Comparison of ENCODE assay signal across 9 mouse cellular contexts in the genomic region with DNA sequence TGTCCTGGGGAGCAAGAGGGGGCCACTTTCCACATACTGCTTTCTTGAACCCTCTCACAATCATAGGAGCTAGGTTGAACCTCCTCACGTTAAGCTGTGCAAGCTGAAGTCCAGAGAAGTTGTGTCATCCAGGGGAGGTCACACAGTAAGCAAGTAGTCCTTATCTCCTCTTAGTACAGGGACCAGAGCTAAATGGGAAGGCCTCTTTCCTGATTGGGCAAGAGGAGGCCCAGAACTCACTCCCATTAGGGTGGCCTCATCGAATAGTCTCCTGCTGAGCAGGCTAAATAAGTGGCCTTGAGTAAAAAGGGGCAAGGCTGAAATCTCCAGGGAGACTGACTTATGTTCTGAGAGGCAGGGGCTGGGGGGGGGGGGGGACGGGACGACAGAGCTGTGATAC.
DNase-seq lines count a peak whose midpoint lies in the region; ATAC-seq and TF ChIP-seq lines count a peak whose summit lies in the region.
"Had no signal": no experiment of that assay in that cellular context is flagged by ENCODE, and none has a peak within 500 bp of the region (broad histone marks: within the 10 kb centered on the region; RNA-seq: fewer than 3 reads in every experiment).

No protein-coding gene starts in this region.

- no peaks in the 10 kb centered on the region for H3K27me3 ChIP-seq in heart, postnatal 0 days (ENCODE audit: control insufficient read depth, insufficient read depth, low read length)
- H3K27me3 ChIP-seq in heart, embryonic 12.5 days (replicated peaks), result no peaks in the 10 kb centered on the region
- no peaks in the 10 kb centered on the region for H3K27me3 ChIP-seq in ES-Bruce4 (ENCODE audit: control insufficient read depth, insufficient read depth, low read length, poor library complexity, severe bottlenecking)
- H3K27me3 ChIP-seq in liver, embryonic 16.5 days (ENCODE audit: control insufficient read depth, insufficient read depth, low read depth, low read length), result no peaks in the 10 kb centered on the region
- H3K27me3 ChIP-seq in forebrain, postnatal 0 days (ENCODE audit: insufficient read depth, low read length), result no peaks in the 10 kb centered on the region
- H3K27me3 ChIP-seq in thymus, adult 2 months (ENCODE audit: control insufficient read depth, insufficient read depth, low read length), result no peaks in the 10 kb centered on the region
- H3K27me3 ChIP-seq: neural tube, embryonic 12.5 days had no signal

- TF ChIP-seq POLR2A in ES-Bruce4 (IDR thresholded peaks at IDR 0.05; ENCODE audit: insufficient read depth, low read length), result no peak
- TF ChIP-seq POLR2A in thymus, adult 2 months (IDR thresholded peaks at IDR 0.05; ENCODE audit: control insufficient read depth, extremely low read depth, insufficient read depth, low read length, poor library complexity), result no peak

- no peak for TF ChIP-seq EP300 in heart, postnatal 0 days (IDR thresholded peaks at IDR 0.05; ENCODE audit: low read depth)
- no peak for TF ChIP-seq EP300 in ES-Bruce4 (IDR thresholded peaks at IDR 0.05; ENCODE audit: insufficient read depth, low read depth, low read length)

- H3K4me2 ChIP-seq in heart, postnatal 0 days (ENCODE audit: low read depth, low read length), result no peak overlapping the region
- H3K4me2 ChIP-seq in heart, embryonic 12.5 days, result no peak overlapping the region
- H3K4me2 ChIP-seq in liver, embryonic 16.5 days (ENCODE audit: low read depth, low read length), result no peak overlapping the region
- no peak overlapping the region for H3K4me2 ChIP-seq in forebrain, postnatal 0 days (ENCODE audit: low read depth)
- H3K4me2 ChIP-seq: neural tube, embryonic 12.5 days had no signal

- no peak for ATAC-seq in heart, postnatal 0 days (ENCODE audit: insufficient read depth, low read depth)
- no peak for ATAC-seq in heart, embryonic 12.5 days (ENCODE audit: insufficient number of reproducible peaks, low FRiP score)
- ATAC-seq in liver, embryonic 16.5 days (ENCODE audit: low read depth), result peak; percentile 53; the same call in 1 of the 2 replicates
- ATAC-seq in forebrain, postnatal 0 days, result no peak

- no peak overlapping the region for H3K4me3 ChIP-seq in heart, postnatal 0 days (ENCODE audit: low read depth, low read length)
- no peak overlapping the region for H3K4me3 ChIP-seq in heart, embryonic 12.5 days
- H3K4me3 ChIP-seq in ES-Bruce4 (ENCODE audit: low read depth, low read length), result no peak overlapping the region
- H3K4me3 ChIP-seq in liver, embryonic 16.5 days (ENCODE audit: low read depth, low read length), result no peak overlapping the region
- no peak overlapping the region for H3K4me3 ChIP-seq in forebrain, postnatal 0 days (ENCODE audit: low read depth, low read length)
- no peak overlapping the region for H3K4me3 ChIP-seq in thymus, adult 2 months (ENCODE audit: control insufficient read depth, insufficient read depth, low read length)
- H3K4me3 ChIP-seq: forebrain, embryonic 10.5 days; neural tube, embryonic 12.5 days had no signal

- no peaks in the 10 kb centered on the region for H3K36me3 ChIP-seq in heart, postnatal 0 days (replicated peaks; ENCODE audit: control insufficient read depth, insufficient read depth, low read length)
- no peaks in the 10 kb centered on the region for H3K36me3 ChIP-seq in heart, embryonic 12.5 days
- H3K36me3 ChIP-seq in ES-Bruce4 (ENCODE audit: control insufficient read depth, insufficient read depth, low read length, poor library complexity, severe bottlenecking), result no peaks in the 10 kb centered on the region
- H3K36me3 ChIP-seq in liver, embryonic 16.5 days (ENCODE audit: control insufficient read depth, insufficient read depth), result no peaks in the 10 kb centered on the region
- no peaks in the 10 kb centered on the region for H3K36me3 ChIP-seq in forebrain, postnatal 0 days (ENCODE audit: insufficient read depth)
- no peaks in the 10 kb centered on the region for H3K36me3 ChIP-seq in thymus, adult 2 months (ENCODE audit: control insufficient read depth, insufficient read depth, low read length)
- H3K36me3 ChIP-seq: forebrain, embryonic 10.5 days; neural tube, embryonic 12.5 days had no signal

- TF ChIP-seq CTCF in heart, postnatal 0 days (IDR thresholded peaks at IDR 0.05; ENCODE audit: low read depth), result no peak
- TF ChIP-seq CTCF in ES-Bruce4 (IDR thresholded peaks at IDR 0.05; ENCODE audit: low read depth, low read length), result no peak
- no peak for TF ChIP-seq CTCF in forebrain, postnatal 0 days (IDR thresholded peaks at IDR 0.05; ENCODE audit: low read depth)
- no peak for TF ChIP-seq CTCF in thymus, adult 2 months (IDR thresholded peaks at IDR 0.05; ENCODE audit: borderline replicate concordance, control insufficient read depth, extremely low read depth, insufficient read depth, low read length, poor library complexity)

- WGBS in heart, postnatal 0 days, result 32% methylated on average over 2 of the region's 4 CpGs
- WGBS in heart, embryonic 12.5 days, result 27% methylated on average over 4 of the region's 4 CpGs
- 9% methylated on average over 3 of the region's 4 CpGs for WGBS in liver, embryonic 16.5 days (ENCODE audit: insufficient replicate concordance)
- WGBS in forebrain, postnatal 0 days, result 19% methylated on average over 4 of the region's 4 CpGs
- WGBS in thymus, adult 2 months, result 77% methylated on average over 4 of the region's 4 CpGs

- no peak overlapping the region for H3K9ac ChIP-seq in heart, postnatal 0 days (replicated peaks; ENCODE audit: low read depth, low read length)
- H3K9ac ChIP-seq in heart, embryonic 12.5 days, result no peak overlapping the region
- H3K9ac ChIP-seq in ES-Bruce4 (ENCODE audit: low read depth, poor library complexity, severe bottlenecking), result no peak overlapping the region
- H3K9ac ChIP-seq in liver, embryonic 16.5 days (ENCODE audit: low read depth, low read length), result no peak overlapping the region
- H3K9ac ChIP-seq in forebrain, postnatal 0 days, result no peak overlapping the region
- H3K9ac ChIP-seq: neural tube, embryonic 12.5 days had no signal

- H3K4me1 ChIP-seq in heart, postnatal 0 days (ENCODE audit: control insufficient read depth, insufficient read depth), result peaks cover 36% of the 10 kb centered on the region
- peaks cover 30% of the 10 kb centered on the region for H3K4me1 ChIP-seq in heart, embryonic 12.5 days (replicated peaks)
- H3K4me1 ChIP-seq in ES-Bruce4 (ENCODE audit: control insufficient read depth, insufficient read depth, low read length), result peaks cover 13% of the 10 kb centered on the region
- H3K4me1 ChIP-seq in liver, embryonic 16.5 days (ENCODE audit: control insufficient read depth, low read depth, low read length), result no peaks in the 10 kb centered on the region; the same call in 1 of the 2 replicates
- no peaks in the 10 kb centered on the region for H3K4me1 ChIP-seq in forebrain, postnatal 0 days (ENCODE audit: insufficient read depth)
- peaks cover 8% of the 10 kb centered on the region for H3K4me1 ChIP-seq in thymus, adult 2 months (replicated peaks; ENCODE audit: control insufficient read depth, insufficient read depth, low read length)

- no peak for DNase-seq in heart, postnatal 0 days (ENCODE audit: low spot score)
- DNase-seq in adrenal gland, postnatal 14 days, result peak; percentile 39
- DNase-seq in forebrain, postnatal 0 days, result no peak
- DNase-seq in thymus, adult 2 months, result no peak

- H3K27ac ChIP-seq in heart, postnatal 0 days (ENCODE audit: low read depth), result 0 out of 2 replicates have a peak overlapping the region, but pooled peaks have one; percentile 0
- no peak overlapping the region for H3K27ac ChIP-seq in heart, embryonic 12.5 days (ENCODE audit: poor library complexity, severe bottlenecking)
- peak overlapping the region; percentile 10; the same call in 1 of the 2 replicates for H3K27ac ChIP-seq in ES-Bruce4 (ENCODE audit: insufficient read depth, low read length)
- H3K27ac ChIP-seq in liver, embryonic 16.5 days (ENCODE audit: low read length), result no peak overlapping the region
- H3K27ac ChIP-seq in forebrain, postnatal 0 days (ENCODE audit: low read depth, low read length), result no peak overlapping the region
- no peak overlapping the region for H3K27ac ChIP-seq in thymus, adult 2 months (ENCODE audit: control insufficient read depth, insufficient read depth, low read length)
- H3K27ac ChIP-seq: neural tube, embryonic 12.5 days had no signal

- no peaks in the 10 kb centered on the region for H3K9me3 ChIP-seq in heart, postnatal 0 days (replicated peaks; ENCODE audit: control insufficient read depth, low read length)
- H3K9me3 ChIP-seq in heart, embryonic 12.5 days (replicated peaks), result no peaks in the 10 kb centered on the region
- H3K9me3 ChIP-seq in ES-Bruce4 (replicated peaks; ENCODE audit: control insufficient read depth, insufficient read depth, low read length, poor library complexity, severe bottlenecking), result no peaks in the 10 kb centered on the region
- no peaks in the 10 kb centered on the region for H3K9me3 ChIP-seq in liver, embryonic 16.5 days (replicated peaks; ENCODE audit: control insufficient read depth, low read length)
- H3K9me3 ChIP-seq in forebrain, postnatal 0 days (ENCODE audit: low read length), result no peaks in the 10 kb centered on the region
- H3K9me3 ChIP-seq: forebrain, embryonic 10.5 days; neural tube, embryonic 12.5 days had no signal

Comparison
In these comparisons a context has a peak if more than half of its experiments do, and no peak if none do; other contexts are left out.
1. H3K27ac ChIP-seq: peak in heart, postnatal 0 days (single experiment) and ES-Bruce4 (single experiment); none in heart, embryonic 12.5 days (single experiment), liver, embryonic 16.5 days (single experiment), forebrain, postnatal 0 days (single experiment) and thymus, adult 2 months (single experiment).